Mouse (Mus musculus): ENCODE data around the gene Specc1. TPM values are rescaled to one million over a fixed set of nuclear protein-coding genes. Genes with fewer than 3 reads are reported as not detected.
A peak's percentile ranks its signal among the peaks of the same experiment; 100 is the strongest.

Specc1 gene
- polyA plus RNA-seq, 1 experiment from 2014 or later: 10.1 TPM

- H3K9me3 ChIP-seq (replicated peaks): peaks cover 6% of the 10 kb centered on the region; the same call in 1 of the 2 replicates
- H3K27ac ChIP-seq (replicated peaks): no peak overlapping the region
- no peak for DNase-seq (ENCODE audit: low spot score)
- H3K4me1 ChIP-seq: no peaks in the 10 kb centered on the region
- no peaks in the 10 kb centered on the region for H3K27me3 ChIP-seq (ENCODE audit: low read depth, poor library complexity, severe bottlenecking)
- no peaks in the 10 kb centered on the region for H3K36me3 ChIP-seq
- 89% methylated on average over 8 of the region's 8 CpGs for WGBS
- H3K4me3 ChIP-seq: no peak overlapping the region
These were observed 230.5 kb downstream of the Specc1 start for GRCm38 (mm10) chr11:62187074-62187473.

DNA sequence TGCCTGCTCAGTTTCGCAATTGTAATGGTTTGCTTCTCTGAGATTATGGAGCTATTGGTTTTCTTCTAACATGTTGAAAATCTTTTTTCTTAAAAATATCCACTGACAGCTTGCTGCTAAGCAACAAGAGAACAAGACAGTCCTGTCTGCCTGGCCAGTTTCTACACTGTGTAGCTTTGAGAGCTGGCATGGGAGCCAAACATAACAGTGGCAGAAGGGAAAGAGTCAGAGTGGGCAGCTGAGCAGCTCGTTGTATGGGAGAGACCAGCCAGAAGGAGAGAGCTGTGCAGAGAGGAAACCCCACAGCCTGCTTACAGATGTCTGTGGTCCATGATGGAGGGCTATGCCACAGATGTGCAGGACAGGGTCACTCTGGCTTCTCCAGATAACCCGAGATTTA is 235.5 kb downstream of the Specc1 start:
- 86% methylated on average over 3 of the region's 3 CpGs for WGBS
- H3K27ac ChIP-seq (replicated peaks): no peak overlapping the region
- H3K27me3 ChIP-seq (ENCODE audit: low read depth, poor library complexity, severe bottlenecking): no peaks in the 10 kb centered on the region
- DNase-seq (ENCODE audit: low spot score): no peak
- H3K9me3 ChIP-seq (replicated peaks): peaks cover 6% of the 10 kb centered on the region; the same call in 1 of the 2 replicates
- H3K4me3 ChIP-seq: no peak overlapping the region
- H3K36me3 ChIP-seq: no peaks in the 10 kb centered on the region
- H3K4me1 ChIP-seq: no peaks in the 10 kb centered on the region

- Histone ChIP-seq H3K4me1 (no peaks in the 10 kb centered on the region), H3K27ac (replicated peaks) (no peak overlapping the region), H3K4me3 (no peak overlapping the region), H3K27me3 (ENCODE audit: low read depth, poor library complexity, severe bottlenecking) (no peaks in the 10 kb centered on the region), H3K9me3 (replicated peaks) (peaks cover 6% of the 10 kb centered on the region; the same call in 1 of the 2 replicates), H3K36me3 (no peaks in the 10 kb centered on the region)
- DNase-seq (ENCODE audit: low spot score): no peak
- whole genome bisulfite sequencing: 88% methylated on average over 3 of the region's 3 CpGs
These were observed 236.6 kb downstream of the Specc1 start for GRCm38 (mm10) chr11:62193116-62193515.

- H3K4me1 ChIP-seq: no peaks in the 10 kb centered on the region
- H3K27ac ChIP-seq (replicated peaks): no peak overlapping the region
- no peaks in the 10 kb centered on the region for H3K36me3 ChIP-seq
- no peaks in the 10 kb centered on the region for H3K27me3 ChIP-seq (ENCODE audit: low read depth, poor library complexity, severe bottlenecking)
- H3K4me3 ChIP-seq: no peak overlapping the region
- no peak for DNase-seq (ENCODE audit: low spot score)
- peaks cover 6% of the 10 kb centered on the region; the same call in 1 of the 2 replicates for H3K9me3 ChIP-seq (replicated peaks)
These were observed 237.7 kb downstream of the Specc1 start for GRCm38 (mm10) chr11:62194217-62194616.

GRCm38 (mm10) chr11:62200901-62201512 is 244.4 kb downstream of the Specc1 start:
- H3K4me3 ChIP-seq: no peak overlapping the region
- H3K9me3 ChIP-seq (replicated peaks): no peaks in the 10 kb centered on the region
- no peak for DNase-seq (ENCODE audit: low spot score)
- H3K36me3 ChIP-seq: 0 out of 2 replicates have a peak, but pooled peaks cover 2% of the 10 kb centered on the region
- WGBS: 81% methylated on average over 5 of the region's 5 CpGs
- no peak overlapping the region for H3K27ac ChIP-seq (replicated peaks)
- no peaks in the 10 kb centered on the region for H3K4me1 ChIP-seq
- H3K27me3 ChIP-seq (ENCODE audit: low read depth, poor library complexity, severe bottlenecking): no peaks in the 10 kb centered on the region

DNA sequence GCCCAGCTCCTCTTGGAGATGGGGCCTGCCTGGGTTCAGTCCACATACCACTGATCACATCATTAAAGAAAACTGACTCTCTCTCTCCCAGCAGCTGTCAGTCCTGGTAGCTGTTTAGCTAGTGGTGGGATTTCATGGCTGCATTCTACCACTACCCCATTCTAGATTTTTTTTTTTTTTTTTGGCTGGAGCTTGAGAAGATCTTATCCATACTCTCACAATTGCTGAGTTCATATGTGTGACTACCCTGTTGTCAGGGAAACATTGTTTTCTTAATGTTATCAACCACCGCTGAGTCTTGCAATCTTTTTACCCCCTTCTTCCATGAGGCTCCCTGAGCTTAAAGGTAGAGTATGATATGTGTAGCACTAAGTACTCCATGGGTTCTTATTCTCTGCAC is 246.1 kb downstream of the Specc1 start:
- DNase-seq (ENCODE audit: low spot score): no peak
- H3K27me3 ChIP-seq (ENCODE audit: low read depth, poor library complexity, severe bottlenecking): no peaks in the 10 kb centered on the region
- H3K4me3 ChIP-seq: no peak overlapping the region
- H3K27ac ChIP-seq (replicated peaks): no peak overlapping the region
- no peaks in the 10 kb centered on the region for H3K4me1 ChIP-seq
- WGBS: 94% methylated on average over 1 of the region's 1 CpGs
- H3K9me3 ChIP-seq (replicated peaks): no peaks in the 10 kb centered on the region
- peaks cover 6% of the 10 kb centered on the region; the same call in 1 of the 2 replicates for H3K36me3 ChIP-seq

DNA sequence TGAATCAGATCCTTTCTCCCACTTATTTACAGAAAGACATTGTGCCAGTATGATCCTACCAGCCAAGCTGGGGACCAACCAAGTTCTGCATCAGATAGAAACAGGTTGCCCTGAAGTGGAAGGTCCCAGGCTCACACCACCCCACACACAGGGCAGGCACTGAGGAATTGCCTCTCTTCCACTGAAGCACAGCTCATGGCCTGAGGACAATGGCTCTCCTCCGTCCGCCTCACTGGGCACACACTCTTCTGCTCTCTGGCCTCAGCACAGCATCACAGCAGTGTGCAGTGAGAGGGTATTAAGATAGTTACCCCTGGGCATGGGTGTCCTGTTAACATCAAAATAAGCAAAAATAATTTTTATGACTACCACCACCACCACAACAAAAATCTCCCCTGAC is 252.5 kb downstream of the Specc1 start:
- no peak overlapping the region for H3K4me3 ChIP-seq
- H3K27ac ChIP-seq (replicated peaks): no peak overlapping the region
- no peak for DNase-seq (ENCODE audit: low spot score)
- no peaks in the 10 kb centered on the region for H3K27me3 ChIP-seq (ENCODE audit: low read depth, poor library complexity, severe bottlenecking)
- H3K4me1 ChIP-seq: no peaks in the 10 kb centered on the region
- H3K9me3 ChIP-seq (replicated peaks): no peaks in the 10 kb centered on the region
- peaks cover 8% of the 10 kb centered on the region; the same call in 1 of the 2 replicates for H3K36me3 ChIP-seq
- 46% methylated on average over 2 of the region's 2 CpGs for WGBS

- Histone ChIP-seq H3K27me3 (ENCODE audit: low read depth, poor library complexity, severe bottlenecking) (no peaks in the 10 kb centered on the region), H3K36me3 (peaks cover 8% of the 10 kb centered on the region; the same call in 1 of the 2 replicates), H3K27ac (replicated peaks) (0 out of 2 replicates have a peak overlapping the region, but pooled peaks have one; percentile 17), H3K4me1 (no peaks in the 10 kb centered on the region), H3K9me3 (replicated peaks) (no peaks in the 10 kb centered on the region), H3K4me3 (no peak overlapping the region)
- 83% methylated on average over 4 of the region's 4 CpGs for WGBS
- DNase-seq (ENCODE audit: low spot score): no peak
These were observed 253.3 kb downstream of the Specc1 start for GRCm38 (mm10) chr11:62209891-62210290.

DNA sequence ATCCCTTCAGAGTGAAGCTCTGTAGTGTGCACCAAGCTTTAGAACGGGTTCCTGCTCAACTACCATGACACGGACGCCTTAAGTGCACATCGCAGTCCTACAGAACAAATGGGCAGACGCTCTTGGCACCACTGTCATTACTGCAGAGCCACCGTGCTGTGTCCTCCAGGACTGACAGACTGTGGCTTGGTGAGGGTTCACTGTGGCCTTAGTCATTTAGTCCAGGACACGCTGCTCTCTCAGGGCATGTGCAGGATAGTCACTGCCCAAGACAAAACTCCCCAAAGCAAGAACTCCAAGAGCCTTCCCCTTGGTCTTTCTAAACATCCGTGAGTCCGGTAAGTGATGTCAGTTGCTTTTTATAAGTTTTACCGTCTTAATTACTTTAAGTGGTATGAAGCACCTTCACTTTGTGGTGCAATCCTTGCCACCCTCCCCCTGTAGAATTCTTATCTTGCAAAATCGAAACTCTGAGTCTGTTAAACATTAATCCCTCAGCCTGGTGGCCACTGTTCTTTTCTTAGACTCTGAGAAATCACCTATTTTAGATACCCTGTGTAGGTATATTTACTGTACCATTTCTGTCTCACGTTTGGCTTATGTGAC is 256.9 kb downstream of the Specc1 start:
- WGBS: 91% methylated on average over 12 of the region's 12 CpGs
- Histone ChIP-seq H3K9me3 (replicated peaks) (no peaks in the 10 kb centered on the region), H3K4me3 (no peak overlapping the region)

GRCm38 (mm10) chr11:62215107-62215506 is 258.5 kb downstream of the Specc1 start:
- no peaks in the 10 kb centered on the region for H3K27me3 ChIP-seq (ENCODE audit: low read depth, poor library complexity, severe bottlenecking)
- no peak overlapping the region for H3K27ac ChIP-seq (replicated peaks)
- H3K4me3 ChIP-seq: no peak overlapping the region
- WGBS: 59% methylated on average over 2 of the region's 2 CpGs
- no peaks in the 10 kb centered on the region for H3K9me3 ChIP-seq (replicated peaks)
- peaks cover 3% of the 10 kb centered on the region; the same call in 1 of the 2 replicates for H3K36me3 ChIP-seq
- peaks cover 5% of the 10 kb centered on the region for H3K4me1 ChIP-seq
- DNase-seq (ENCODE audit: low spot score): no peak

More for the DNA sequence above, 256.9 kb downstream of the Specc1 start:
- Histone ChIP-seq H3K36me3 (no peaks in the 10 kb centered on the region), H3K4me1 (peaks cover 5% of the 10 kb centered on the region), H3K27ac (replicated peaks) (no peak overlapping the region), H3K27me3 (ENCODE audit: low read depth, poor library complexity, severe bottlenecking) (no peaks in the 10 kb centered on the region)
- DNase-seq (ENCODE audit: low spot score): no peak

DNA sequence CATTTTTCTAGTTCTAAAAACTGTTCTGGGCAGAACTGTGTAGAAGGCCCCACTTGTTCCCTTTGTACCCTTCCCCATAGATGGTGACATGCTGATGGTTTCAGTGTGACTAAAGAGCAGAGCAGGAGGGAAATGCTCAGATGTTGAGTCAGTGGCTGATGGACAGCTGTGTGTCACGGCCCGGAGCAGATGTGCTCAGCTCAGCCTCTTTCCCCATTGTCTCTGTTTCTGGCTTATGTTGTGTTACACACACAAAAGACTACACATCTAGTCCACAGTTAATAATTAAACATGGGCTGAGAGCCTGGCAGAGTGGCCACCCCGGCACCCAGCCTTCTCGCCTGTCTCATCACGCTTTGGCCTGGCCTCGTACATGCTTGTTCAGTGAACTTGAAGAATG is 261.2 kb downstream of the Specc1 start:
- 86% methylated on average over 6 of the region's 6 CpGs for WGBS
- H3K9me3 ChIP-seq (replicated peaks): no peaks in the 10 kb centered on the region
- no peak for DNase-seq (ENCODE audit: low spot score)

GRCm38 (mm10) chr11:62220756-62221510 is 264.4 kb downstream of the Specc1 start:
- Histone ChIP-seq H3K36me3 (peaks cover 12% of the 10 kb centered on the region), H3K9me3 (replicated peaks) (no peaks in the 10 kb centered on the region), H3K4me1 (peaks cover 5% of the 10 kb centered on the region), H3K27ac (replicated peaks) (no peak overlapping the region), H3K4me3 (no peak overlapping the region), H3K27me3 (ENCODE audit: low read depth, poor library complexity, severe bottlenecking) (no peaks in the 10 kb centered on the region)
- no peak for DNase-seq (ENCODE audit: low spot score)
- WGBS: 80% methylated on average over 7 of the region's 7 CpGs

More for the DNA sequence above, 261.2 kb downstream of the Specc1 start:
- peaks cover 12% of the 10 kb centered on the region for H3K36me3 ChIP-seq
- no peak overlapping the region for H3K27ac ChIP-seq (replicated peaks)
- no peak overlapping the region for H3K4me3 ChIP-seq
- H3K27me3 ChIP-seq (ENCODE audit: low read depth, poor library complexity, severe bottlenecking): no peaks in the 10 kb centered on the region
- H3K4me1 ChIP-seq: peaks cover 5% of the 10 kb centered on the region

DNA sequence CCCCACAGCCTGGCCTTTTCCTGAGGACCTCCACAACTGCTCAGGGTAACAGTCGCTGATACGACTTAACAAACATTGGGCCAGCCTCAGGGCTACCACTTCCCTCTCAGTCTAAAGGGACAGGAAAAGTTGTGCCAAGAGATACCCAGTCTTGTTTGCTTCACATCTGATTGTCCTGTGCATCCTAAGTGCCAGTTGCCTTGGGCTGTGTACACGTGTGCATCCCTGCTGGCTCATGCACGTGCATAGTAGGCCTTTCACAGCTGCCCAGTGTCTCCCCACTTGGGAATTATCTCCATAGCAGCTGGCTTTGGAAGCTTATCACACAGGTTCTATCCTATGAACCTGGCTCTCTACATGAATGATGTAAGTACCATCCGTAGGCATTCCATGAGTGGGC is 266.9 kb downstream of the Specc1 start:
- DNase-seq (ENCODE audit: low spot score): no peak
- no peaks in the 10 kb centered on the region for H3K27me3 ChIP-seq (ENCODE audit: low read depth, poor library complexity, severe bottlenecking)
- H3K4me3 ChIP-seq: no peak overlapping the region
- H3K9me3 ChIP-seq (replicated peaks): no peaks in the 10 kb centered on the region
- 89% methylated on average over 5 of the region's 5 CpGs for WGBS
- no peak overlapping the region for H3K27ac ChIP-seq (replicated peaks)
- H3K36me3 ChIP-seq: peaks cover 12% of the 10 kb centered on the region
- no peaks in the 10 kb centered on the region for H3K4me1 ChIP-seq
